Mouse (Mus musculus): ENCODE data around the gene Cacnb1.

- no peak for TF ChIP-seq CTCF (conservative IDR thresholded peaks at IDR 0.05 in 1 of 2, IDR thresholded peaks at IDR 0.05 in 1 of 2; ENCODE audit: low read depth in 2 of 2, low read length in 2 of 2)
- no peak for TF ChIP-seq USF2 (conservative IDR thresholded peaks at IDR 0.05; ENCODE audit: low read depth, low read length)
- TF ChIP-seq EP300 (IDR thresholded peaks at IDR 0.05; ENCODE audit: low read length) = no peak
- no peak for TF ChIP-seq HCFC1 (IDR thresholded peaks at IDR 0.05; ENCODE audit: low read depth, low read length)
- TF ChIP-seq MEF2A (IDR thresholded peaks at IDR 0.05; ENCODE audit: borderline replicate concordance, low read depth, low read length) = peak; percentile 10; the same call in 1 of the 2 replicates
- TF ChIP-seq RCOR1 (conservative IDR thresholded peaks at IDR 0.05; ENCODE audit: low read depth, low read length) = no peak
Measured at GRCm38 (mm10) chr11:98001986-98002385, 20.8 kb downstream of the Cacnb1 start.
